16 mouse cellular contexts compared by ENCODE assay signal in genomic region chr7:90062874-90063273, GRCm38 (mm10).
DNase-seq lines count a peak whose midpoint lies in the region; ATAC-seq lines count a peak whose summit lies in the region.
"Had no signal": no experiment of that assay in that cellular context is flagged by ENCODE, and none has a peak within 500 bp of the region (broad histone marks: within the 10 kb centered on the region; RNA-seq: fewer than 3 reads in every experiment).

No protein-coding gene starts in this region.

- peaks cover 27% of the 10 kb centered on the region for H3K4me1 ChIP-seq in heart, embryonic 10.5 days
- H3K4me1 ChIP-seq in midbrain, embryonic 11.5 days (ENCODE audit: control insufficient read depth, insufficient read depth, low read length): no peaks in the 10 kb centered on the region
- H3K4me1 ChIP-seq in midbrain, embryonic 16.5 days (ENCODE audit: control insufficient read depth, insufficient read depth, low read length): no peaks in the 10 kb centered on the region
- peaks cover 12% of the 10 kb centered on the region for H3K4me1 ChIP-seq in stomach, embryonic 15.5 days

- no peaks in the 10 kb centered on the region for H3K9me3 ChIP-seq in heart, embryonic 10.5 days
- H3K9me3 ChIP-seq in midbrain, embryonic 11.5 days (ENCODE audit: control insufficient read depth, low read length): no peaks in the 10 kb centered on the region
- no peaks in the 10 kb centered on the region for H3K9me3 ChIP-seq in midbrain, embryonic 16.5 days (replicated peaks; ENCODE audit: control insufficient read depth, low read length, poor library complexity, severe bottlenecking)
- no peaks in the 10 kb centered on the region for H3K9me3 ChIP-seq in stomach, embryonic 15.5 days
- H3K9me3 ChIP-seq: limb, embryonic 15.5 days; midbrain, embryonic 10.5 days had no signal

- no peaks in the 10 kb centered on the region for H3K36me3 ChIP-seq in heart, embryonic 10.5 days
- H3K36me3 ChIP-seq in midbrain, embryonic 11.5 days (ENCODE audit: control insufficient read depth, insufficient read depth, low read length): no peaks in the 10 kb centered on the region
- no peaks in the 10 kb centered on the region for H3K36me3 ChIP-seq in midbrain, embryonic 16.5 days (ENCODE audit: control insufficient read depth, insufficient read depth, low read length)
- H3K36me3 ChIP-seq in stomach, embryonic 15.5 days: no peaks in the 10 kb centered on the region
- H3K36me3 ChIP-seq: limb, embryonic 15.5 days; midbrain, embryonic 10.5 days had no signal

- H3K4me2 ChIP-seq in midbrain, embryonic 11.5 days: no peak overlapping the region
- no peak overlapping the region for H3K4me2 ChIP-seq in midbrain, embryonic 16.5 days (ENCODE audit: low read length)
- no peak overlapping the region for H3K4me2 ChIP-seq in stomach, embryonic 15.5 days
- H3K4me2 ChIP-seq: limb, embryonic 15.5 days had no signal

- WGBS in heart, embryonic 10.5 days: 47% methylated on average over 9 of the region's 9 CpGs
- 83% methylated on average over 9 of the region's 9 CpGs for WGBS in midbrain, embryonic 11.5 days
- WGBS in midbrain, embryonic 16.5 days: 82% methylated on average over 9 of the region's 9 CpGs
- WGBS in stomach, embryonic 15.5 days: 70% methylated on average over 9 of the region's 9 CpGs

- H3K4me3 ChIP-seq in heart, embryonic 10.5 days: no peak overlapping the region
- no peak overlapping the region for H3K4me3 ChIP-seq in midbrain, embryonic 11.5 days (ENCODE audit: low read depth, low read length)
- H3K4me3 ChIP-seq in midbrain, embryonic 16.5 days (ENCODE audit: low read depth, low read length): no peak overlapping the region
- no peak overlapping the region for H3K4me3 ChIP-seq in stomach, embryonic 15.5 days (replicated peaks)
- H3K4me3 ChIP-seq: heart, adult 2 months; limb, embryonic 15.5 days; midbrain, embryonic 10.5 days; myocyte had no signal

- H3K27me3 ChIP-seq in heart, embryonic 10.5 days (ENCODE audit: insufficient read depth, poor library complexity, severe bottlenecking): no peaks in the 10 kb centered on the region
- no peaks in the 10 kb centered on the region for H3K27me3 ChIP-seq in midbrain, embryonic 11.5 days (ENCODE audit: control insufficient read depth, insufficient read depth, low read length)
- no peaks in the 10 kb centered on the region for H3K27me3 ChIP-seq in midbrain, embryonic 16.5 days (ENCODE audit: control insufficient read depth, insufficient read depth, low read depth, low read length)
- no peaks in the 10 kb centered on the region for H3K27me3 ChIP-seq in stomach, embryonic 15.5 days (replicated peaks)
- H3K27me3 ChIP-seq: limb, embryonic 15.5 days had no signal

- no peak overlapping the region for H3K27ac ChIP-seq in heart, embryonic 10.5 days
- no peak overlapping the region for H3K27ac ChIP-seq in midbrain, embryonic 11.5 days (ENCODE audit: low read depth, low read length)
- H3K27ac ChIP-seq in midbrain, embryonic 16.5 days (ENCODE audit: low read length): no peak overlapping the region
- H3K27ac ChIP-seq in stomach, embryonic 15.5 days: no peak overlapping the region
- H3K27ac ChIP-seq: heart, adult 2 months; limb, embryonic 15.5 days; midbrain, embryonic 10.5 days had no signal

- no peak for ATAC-seq in midbrain, embryonic 11.5 days (ENCODE audit: low FRiP score)
- no peak for ATAC-seq in midbrain, embryonic 16.5 days
- ATAC-seq in stomach, embryonic 15.5 days (ENCODE audit: insufficient read depth, low FRiP score, low read depth): peak; percentile 89

- peak; percentile 82 for DNase-seq in heart, embryonic 10.5 days (ENCODE audit: low spot score)
- DNase-seq in heart, adult 8-10 months (ENCODE audit: low spot score): no peak
- peak; percentile 8 for DNase-seq in midbrain, embryonic 11.5 days (ENCODE audit: low spot score, missing footprints)
- peak; percentile 84 for DNase-seq in liver
- DNase-seq in urinary bladder, adult 2 months (ENCODE audit: low spot score): no peak
- no peak for DNase-seq in cerebellum, adult 11 months
- DNase-seq: cerebellum, postnatal 25 days; heart, adult 2 months; heart, postnatal 4 days; kidney, postnatal 25 days; thymus, postnatal 25 days had no signal

- no peak overlapping the region for H3K9ac ChIP-seq in midbrain, embryonic 11.5 days (ENCODE audit: low read length)
- H3K9ac ChIP-seq in midbrain, embryonic 16.5 days (ENCODE audit: low read depth, low read length): no peak overlapping the region
- H3K9ac ChIP-seq in stomach, embryonic 15.5 days: no peak overlapping the region
- H3K9ac ChIP-seq: limb, embryonic 15.5 days had no signal

Comparison
In these comparisons a context has a peak if more than half of its experiments do, and no peak if none do; other contexts are left out.
1. DNase-seq: peak in heart, embryonic 10.5 days (single experiment), midbrain, embryonic 11.5 days (single experiment) and liver (single experiment); none in heart, adult 8-10 months (single experiment), urinary bladder, adult 2 months (single experiment) and cerebellum, adult 11 months (single experiment).